Mouse (Mus musculus) bone marrow macrophage, adult 2 months (primary cell): ENCODE measurements around the gene Stx12. TPM values are rescaled to one million over a fixed set of nuclear protein-coding genes. Genes with fewer than 3 reads are reported as not detected.

Experiments used
- H3K27ac ChIP-seq: 2 replicates; pipeline ENCODE4 v1.5.1; 2012; ENCODE audit warnings: low read depth, low read length; ENCODE audit not compliant: insufficient read depth
- H3K4me1 ChIP-seq: 2 replicates; pipeline ENCODE4 v1.6.1; 2012; ENCODE audit warnings: low read length; ENCODE audit not compliant: control insufficient read depth, insufficient read depth
- H3K4me3 ChIP-seq: 2 replicates; pipeline ENCODE4 v1.5.1; 2012; ENCODE audit warnings: mild to moderate bottlenecking, low read length, moderate library complexity; ENCODE audit not compliant: insufficient read depth
- CTCF ChIP-seq: IDR thresholded peaks from 2 replicates; pipeline ENCODE4 v1.5.1; 2012; ENCODE audit warnings: low read depth, mild to moderate bottlenecking, low read length, moderate library complexity
- POLR2A ChIP-seq: IDR thresholded peaks from 2 replicates; pipeline ENCODE4 v1.6.1; 2012; ENCODE audit warnings: mild to moderate bottlenecking, low read depth, low read length, borderline replicate concordance
- polyA plus RNA-seq: library from polyadenylated mRNA; stranded (reverse); fragments of >200 nt; gene quantifications from 2 replicates; pipeline ENCODE4 v1.2.4, GENCODE M21; 2012; ENCODE audit not compliant: missing spikeins, insufficient read depth, insufficient read length

Gene Stx12
- polyA plus RNA-seq, 1 experiment = 78.3 TPM

GRCm38 (mm10) chr4:132818442-132818841 lies 65.9 kb downstream of the Stx12 start:
- TF ChIP-seq CTCF (no peak; the same call in 1 of the 2 replicates), POLR2A (no peak)
- no peak overlapping the region for H3K4me3 ChIP-seq
- peaks cover 31% of the 10 kb centered on the region for H3K4me1 ChIP-seq
- no peak overlapping the region for H3K27ac ChIP-seq

- peak overlapping the region; percentile 98 for H3K27ac ChIP-seq
- TF ChIP-seq POLR2A = no peak
- TF ChIP-seq CTCF = no peak
- H3K4me1 ChIP-seq = peaks cover 34% of the 10 kb centered on the region
- H3K4me3 ChIP-seq = no peak overlapping the region
Measured at GRCm38 (mm10) chr4:132816855-132817254, 67.5 kb downstream of the Stx12 start.

- peak overlapping the region; percentile 98 for H3K27ac ChIP-seq
- peaks cover 34% of the 10 kb centered on the region for H3K4me1 ChIP-seq
- no peak overlapping the region for H3K4me3 ChIP-seq
- TF ChIP-seq CTCF = no peak
- no peak for TF ChIP-seq POLR2A
Measured at GRCm38 (mm10) chr4:132816404-132816803, 67.9 kb downstream of the Stx12 start.

- no peak overlapping the region for H3K4me3 ChIP-seq
- peak overlapping the region; percentile 97 for H3K27ac ChIP-seq
- H3K4me1 ChIP-seq = peaks cover 50% of the 10 kb centered on the region
- TF ChIP-seq CTCF (no peak), POLR2A (no peak)
Measured at GRCm38 (mm10) chr4:132809621-132810020, 74.7 kb downstream of the Stx12 start.

GRCm38 (mm10) chr4:132807771-132808641 lies 76.3 kb downstream of the Stx12 start:
- TF ChIP-seq POLR2A (no peak), CTCF (no peak)
- peak overlapping the region; percentile 34 for H3K4me3 ChIP-seq
- H3K4me1 ChIP-seq = peaks cover 50% of the 10 kb centered on the region
- H3K27ac ChIP-seq = peak overlapping the region; percentile 97

- Histone ChIP-seq H3K4me1 (peaks cover 59% of the 10 kb centered on the region), H3K4me3 (no peak overlapping the region), H3K27ac (peak overlapping the region; percentile 30)
- TF ChIP-seq POLR2A (no peak), CTCF (no peak)
Measured at GRCm38 (mm10) chr4:132806620-132807191, 77.6 kb downstream of the Stx12 start.

- peak overlapping the region; percentile 89 for H3K27ac ChIP-seq
Measured at GRCm38 (mm10) chr4:132805599-132806197, 78.6 kb downstream of the Stx12 start.

GRCm38 (mm10) chr4:132805146-132805545 lies 79.2 kb downstream of the Stx12 start:
- Histone ChIP-seq H3K27ac (peak overlapping the region; percentile 89), H3K4me1 (peaks cover 68% of the 10 kb centered on the region), H3K4me3 (no peak overlapping the region)
- TF ChIP-seq POLR2A (no peak), CTCF (no peak)

More at GRCm38 (mm10) chr4:132805599-132806197, 78.6 kb downstream of the Stx12 start:
- no peak for TF ChIP-seq POLR2A
- no peak for TF ChIP-seq CTCF
- Histone ChIP-seq H3K4me1 (peaks cover 67% of the 10 kb centered on the region), H3K4me3 (no peak overlapping the region)

GRCm38 (mm10) chr4:132804331-132804730 lies 80.0 kb downstream of the Stx12 start:
- H3K4me3 ChIP-seq = peak overlapping the region; percentile 7; the same call in 1 of the 2 replicates
- peaks cover 69% of the 10 kb centered on the region for H3K4me1 ChIP-seq
- peak overlapping the region; percentile 89 for H3K27ac ChIP-seq
- TF ChIP-seq CTCF (no peak), POLR2A (no peak)
